Mouse (Mus musculus) liver, embryonic 11.5 days (tissue): ENCODE results near the gene Gm37240. TPM values are rescaled to one million over a fixed set of nuclear protein-coding genes. Genes with fewer than 3 reads are reported as not detected.
A peak's percentile ranks its signal among the peaks of the same experiment; 100 is the strongest.

Source experiments
- ATAC-seq: fragments of 200-750 bp; cut with Nextera tagmentation; replicated peaks from 2 replicates; pipeline ENCODE4 v1.8.0; 2017; ENCODE audit warnings: moderate number of reproducible peaks, mild to moderate bottlenecking, moderate TSS enrichment, moderate library complexity; ENCODE audit not compliant: low FRiP score
- DNase-seq: peaks from one replicate; pipeline ENCODE4 v3.0.0-alpha.2; 2017; ENCODE audit warnings: low spot score
- H3K27ac ChIP-seq: fragments of 300-500 bp; sonication (generic); 2 replicates; pipeline ENCODE4 v1.5.1; 2014; ENCODE audit warnings: mild to moderate bottlenecking, low read depth, low read length, control low read depth
- H3K27me3 ChIP-seq: fragments of 300-500 bp; sonication (generic); replicated peaks from 2 replicates; pipeline ENCODE4 v1.6.1; 2014; ENCODE audit warnings: low read length, mixed read lengths; ENCODE audit not compliant: control insufficient read depth, insufficient read depth
- H3K36me3 ChIP-seq: fragments of 300-500 bp; sonication (generic); 2 replicates; pipeline ENCODE4 v1.6.1; 2014; ENCODE audit warnings: mild to moderate bottlenecking, low read length, moderate library complexity, mixed read lengths; ENCODE audit not compliant: control insufficient read depth, insufficient read depth
- H3K4me1 ChIP-seq: fragments of 300-500 bp; sonication (generic); replicated peaks from 2 replicates; pipeline ENCODE4 v1.6.1; 2014; ENCODE audit warnings: low read length, mixed read lengths; ENCODE audit not compliant: control insufficient read depth, insufficient read depth
- H3K4me2 ChIP-seq: fragments of 300-500 bp; sonication (generic); 2 replicates; pipeline ENCODE4 v1.6.1; 2014; ENCODE audit warnings: mild to moderate bottlenecking, control low read depth, moderate library complexity
- H3K4me3 ChIP-seq: fragments of 300-500 bp; sonication (generic); 2 replicates; pipeline ENCODE4 v1.5.1; 2014; ENCODE audit warnings: low read depth, low read length, control low read depth
- H3K9ac ChIP-seq: fragments of 300-500 bp; sonication (generic); 2 replicates; pipeline ENCODE4 v1.6.1; 2014; ENCODE audit warnings: low read depth, low read length, control low read depth
- H3K9me3 ChIP-seq: fragments of 300-500 bp; sonication (generic); 2 replicates; pipeline ENCODE4 v1.6.1; 2016; ENCODE audit warnings: low read length, inconsistent platforms, mixed read lengths; ENCODE audit not compliant: control insufficient read depth
- WGBS: fragments of 180-500 bp; shearing (Covaris S2); extraction: QIAGEN DNeasy Blood & Tissue Kit; methylation state at CpG from one replicate; pipeline ENCODE4 v1.1.7; 2014; 5-methylcytosine and 5-hydroxymethylcytosine counted together
- microRNA counts: library from miRNA; unstranded; fragments of <30 nt; microRNA quantifications from one replicate; lab custom pipeline; 2015
- microRNA-seq: library from miRNA; unstranded; fragments of <30 nt; microRNA quantifications from one replicate; pipeline ENCODE4, GENCODE M21; 2017; ENCODE audit warnings: borderline number of aligned reads
- polyA plus RNA-seq: library from polyadenylated mRNA; unstranded; fragments of >200 nt; fragmentation: Nextera tagmentation; extraction: Ambion mirVana; gene quantifications from 2 replicates; pipeline ENCODE4 v1.2.1, GENCODE M21; 2014

Gm37240 gene
- polyA plus RNA-seq, 1 experiment from 2014 or later: 1.6 TPM

- H3K27ac ChIP-seq: peak overlapping the region; percentile 81
- ATAC-seq (peak; percentile 2; the same call in 1 of the 2 replicates), DNase-seq (no peak)
- H3K4me2 ChIP-seq: peak overlapping the region; percentile 57
- 9% methylated on average over 3 of the region's 3 CpGs for WGBS
- no peaks in the 10 kb centered on the region for H3K36me3 ChIP-seq
- H3K27me3 ChIP-seq: 0 out of 2 replicates have a peak, but pooled peaks cover 2% of the 10 kb centered on the region
- H3K4me1 ChIP-seq: peaks cover 47% of the 10 kb centered on the region
- H3K9me3 ChIP-seq: no peaks in the 10 kb centered on the region
- 0 out of 2 replicates have a peak overlapping the region, but pooled peaks have one; percentile 3 for H3K4me3 ChIP-seq
- peak overlapping the region; percentile 45 for H3K9ac ChIP-seq
Measured at GRCm38 (mm10) chr3:84460499-84460898, 1426.8 kb downstream of the Gm37240 start.

GRCm38 (mm10) chr3:84455733-84456417, 1431.4 kb downstream of the Gm37240 start:
- peak overlapping the region; percentile 56 for H3K4me2 ChIP-seq
- H3K27me3 ChIP-seq: no peaks in the 10 kb centered on the region; the same call in 1 of the 2 replicates
- WGBS: 37% methylated on average over 12 of the region's 12 CpGs
- H3K27ac ChIP-seq: peak overlapping the region; percentile 83
- no peak for DNase-seq
- peak overlapping the region; percentile 66 for H3K9ac ChIP-seq
- peaks cover 40% of the 10 kb centered on the region for H3K4me1 ChIP-seq
- ATAC-seq: peak; percentile 79
- no peak overlapping the region; the same call in 1 of the 2 replicates for H3K4me3 ChIP-seq
- H3K9me3 ChIP-seq: no peaks in the 10 kb centered on the region
- no peaks in the 10 kb centered on the region for H3K36me3 ChIP-seq

- H3K9ac ChIP-seq: no peak overlapping the region
- WGBS: 79% methylated on average over 3 of the region's 3 CpGs
- H3K4me1 ChIP-seq: peaks cover 21% of the 10 kb centered on the region
- H3K4me3 ChIP-seq: no peak overlapping the region
- no peak for ATAC-seq
- no peaks in the 10 kb centered on the region for H3K9me3 ChIP-seq
- H3K27ac ChIP-seq: no peak overlapping the region
- no peaks in the 10 kb centered on the region for H3K36me3 ChIP-seq
- peaks cover 2% of the 10 kb centered on the region for H3K27me3 ChIP-seq
- H3K4me2 ChIP-seq: no peak overlapping the region
- no peak for DNase-seq
Measured at GRCm38 (mm10) chr3:84450651-84451050, 1436.7 kb downstream of the Gm37240 start.

GRCm38 (mm10) chr3:84449015-84449414, 1438.3 kb downstream of the Gm37240 start:
- DNase-seq: no peak
- H3K9ac ChIP-seq: no peak overlapping the region

GRCm38 (mm10) chr3:84447803-84448202, 1439.5 kb downstream of the Gm37240 start:
- DNase-seq (no peak), ATAC-seq (no peak)
- Histone ChIP-seq H3K27me3 (peaks cover 13% of the 10 kb centered on the region), H3K9me3 (no peaks in the 10 kb centered on the region), H3K4me1 (peaks cover 5% of the 10 kb centered on the region; the same call in 1 of the 2 replicates), H3K9ac (no peak overlapping the region), H3K27ac (no peak overlapping the region), H3K36me3 (no peaks in the 10 kb centered on the region), H3K4me3 (no peak overlapping the region), H3K4me2 (no peak overlapping the region)
- 82% methylated on average over 5 of the region's 5 CpGs for WGBS

More at GRCm38 (mm10) chr3:84449015-84449414, 1438.3 kb downstream of the Gm37240 start:
- H3K4me1 ChIP-seq: peaks cover 8% of the 10 kb centered on the region; the same call in 1 of the 2 replicates
- no peak overlapping the region for H3K27ac ChIP-seq
- no peak overlapping the region for H3K4me2 ChIP-seq
- 79% methylated on average over 9 of the region's 9 CpGs for WGBS
- no peaks in the 10 kb centered on the region for H3K36me3 ChIP-seq
- ATAC-seq: no peak
- H3K9me3 ChIP-seq: no peaks in the 10 kb centered on the region
- H3K27me3 ChIP-seq: peaks cover 12% of the 10 kb centered on the region
- H3K4me3 ChIP-seq: no peak overlapping the region

MicroRNAs within 50 kb of the gene (microRNA counts, 519-probe panel; counts per million panel counts)
- microRNA mmu-miR-466k (lab: Ali Mortazavi, UCI): not detected

Small RNA genes within 50 kb of the gene (microRNA-seq; reads per million reads assigned to microRNA genes)
- gene Mir466k: not detected

Other genes with a start within 250 kb of the Gm37240 start
- 0.47 and 0.60 TPM in 2 replicates for gene Fam160a1, start 70.2 kb downstream of the Gm37240 start, polyA plus RNA-seq
- 0.08 and 0.18 TPM in 2 replicates for gene Glt28d2, start within 50 bp of the Gm37240 start, polyA plus RNA-seq
- 17.9 and 20.7 TPM in 2 replicates for gene Sh3d19, start 83.6 kb upstream of the Gm37240 start, polyA plus RNA-seq
- gene Prss48, start 115.0 kb upstream of the Gm37240 start, polyA plus RNA-seq: 0.30 TPM in 1 of 2 replicates, not detected in the other